Mouse (Mus musculus): ENCODE measurements at regions not wholly inside any gene's neighbourhood (a gene's known extent, or its start where the extent isn't known, plus 50 kb on each side); places are given as distances from the start of the nearest gene placed in this dataset.
A peak's percentile ranks its signal among the peaks of the same experiment; 100 is the strongest.
"Not testable (repeated sequence)": the region's sequence is repeated elsewhere in the genome, so short reads cannot be mapped to it uniquely, and the experiment has no call there.

- not testable (repeated sequence) for DNase-seq
Measured at GRCm38 (mm10) chr10:22460386-22460785, 100.0 kb downstream of the Raet1d start.

DNA sequence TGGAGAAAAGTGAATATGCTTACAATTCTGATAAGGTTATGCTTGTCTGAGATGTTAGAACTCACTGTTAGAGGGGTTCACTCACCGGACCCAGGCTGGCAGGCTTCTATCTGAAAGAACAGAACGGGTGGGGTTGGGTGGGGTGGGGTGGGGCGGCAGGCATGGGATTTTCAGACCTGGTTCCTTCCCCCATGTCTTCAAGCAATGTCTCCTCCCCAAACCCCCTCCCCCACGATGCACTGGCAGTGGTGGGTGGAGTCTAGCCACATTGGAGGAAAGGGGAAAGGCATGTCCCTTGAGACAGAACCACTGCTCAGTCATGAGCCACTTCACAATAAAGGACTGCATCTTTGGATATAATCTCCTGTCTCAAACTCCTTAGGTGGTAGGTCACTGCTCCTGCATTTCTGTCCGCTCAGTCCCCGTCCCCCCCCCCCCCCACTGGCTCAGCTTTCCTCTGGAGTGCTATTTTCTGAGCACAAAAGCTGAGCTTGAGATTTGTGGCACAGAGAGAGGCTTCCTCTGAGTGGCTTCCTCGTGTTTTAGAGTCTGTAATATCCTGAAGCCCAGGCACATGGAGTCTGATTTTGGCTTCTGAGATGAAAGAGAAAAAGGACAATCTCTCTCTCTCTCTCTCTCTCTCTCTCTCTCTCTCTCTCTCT is 100.6 kb downstream of the Raet1d start:
- DNase-seq, result not testable (repeated sequence)

DNA sequence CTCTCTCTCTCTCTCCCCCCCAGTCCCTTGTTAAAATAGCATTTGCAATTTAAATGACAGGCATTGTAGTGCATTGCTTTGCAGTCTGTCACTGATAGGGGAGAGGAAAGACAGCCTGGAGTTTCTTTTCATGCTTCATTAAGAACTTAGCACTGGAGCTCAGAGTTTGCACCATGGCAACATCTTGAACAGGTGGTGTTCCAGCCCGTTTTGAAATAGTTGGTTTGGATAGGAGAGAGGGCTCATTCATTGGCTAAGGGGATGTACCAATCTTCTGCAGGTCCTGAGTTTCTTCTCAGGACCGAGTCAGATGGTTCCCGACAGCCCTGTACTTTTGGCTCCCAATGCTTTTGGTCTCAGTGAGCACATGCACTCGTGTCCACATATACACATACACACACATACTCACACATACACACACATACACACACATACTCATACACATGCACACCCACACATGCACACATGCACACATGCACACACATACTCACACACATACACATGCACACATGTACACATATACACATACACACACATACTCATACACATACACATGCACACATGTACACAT is 101.2 kb downstream of the Raet1d start:
- DNase-seq, result not testable (repeated sequence)

GRCm38 (mm10) chr10:22471722-22472330 is 111.5 kb downstream of the Raet1d start:
- DNase-seq, result not testable (repeated sequence)

DNA sequence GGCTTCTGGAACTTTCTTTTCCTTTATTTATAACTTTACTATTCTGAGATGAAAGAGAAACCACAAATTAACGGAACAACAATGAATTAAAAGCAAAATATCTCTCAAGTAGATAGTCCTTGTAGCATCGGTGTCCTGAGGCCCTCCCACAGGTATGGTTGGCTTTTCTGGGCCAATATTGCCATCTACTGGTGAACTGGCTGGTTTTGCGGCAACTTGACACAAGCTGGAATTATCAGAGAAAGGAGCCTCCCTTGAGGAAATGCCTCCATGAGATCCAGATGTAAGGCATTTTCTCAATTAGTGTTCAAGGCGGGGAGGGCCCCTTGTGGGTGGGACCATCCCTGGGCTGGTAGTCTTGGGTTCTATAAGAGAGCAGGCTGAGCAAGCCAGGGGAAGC is 119.5 kb downstream of the Raet1d start:
- DNase-seq, result peak; percentile 19

- DNase-seq, result not testable (repeated sequence)
Measured at GRCm38 (mm10) chr10:22487071-22487470, 126.7 kb downstream of the Raet1d start.

GRCm38 (mm10) chr10:22491806-22492347 is 131.5 kb downstream of the Raet1d start:
- not testable (repeated sequence) for DNase-seq

- no peak for DNase-seq
Measured at GRCm38 (mm10) chr10:22495975-22496496, 135.7 kb downstream of the Raet1d start.
